Mouse (Mus musculus) limb, embryonic 13.5 days (tissue): ENCODE data around the gene Nhp2. TPM values are rescaled to one million over a fixed set of nuclear protein-coding genes. Genes with fewer than 3 reads are reported as not detected.
"Not testable (repeated sequence)": the region's sequence is repeated elsewhere in the genome, so short reads cannot be mapped to it uniquely, and the experiment has no call there.

Experiments used
- ATAC-seq: fragments of 200-750 bp; cut with Nextera tagmentation; 2 replicates; pipeline ENCODE4 v1.8.0; 2017; ENCODE audit warnings: low read depth, moderate number of reproducible peaks, moderate TSS enrichment; ENCODE audit not compliant: low FRiP score
- H3K27ac ChIP-seq: fragments of 300-500 bp; sonication (generic); 2 replicates; pipeline ENCODE4 v1.5.1; 2015; ENCODE audit warnings: inconsistent platforms, mild to moderate bottlenecking, moderate library complexity
- H3K27me3 ChIP-seq: fragments of 300-500 bp; sonication (generic); 2 replicates; pipeline ENCODE4 v1.6.1; 2015; ENCODE audit warnings: mild to moderate bottlenecking, inconsistent platforms
- H3K36me3 ChIP-seq: fragments of 300-500 bp; sonication (generic); 2 replicates; pipeline ENCODE4 v1.6.1; 2015; ENCODE audit warnings: inconsistent platforms, mild to moderate bottlenecking, moderate library complexity
- H3K4me1 ChIP-seq: fragments of 300-500 bp; sonication (generic); 2 replicates; pipeline ENCODE4 v1.6.1; 2015; ENCODE audit warnings: inconsistent platforms
- H3K4me2 ChIP-seq: fragments of 300-500 bp; sonication (generic); replicated peaks from 2 replicates; pipeline ENCODE4 v1.6.1; 2015; ENCODE audit warnings: inconsistent platforms, mild to moderate bottlenecking, moderate library complexity
- H3K4me3 ChIP-seq: fragments of 300-500 bp; sonication (generic); 2 replicates; pipeline ENCODE4 v1.5.1; 2015; ENCODE audit warnings: moderate library complexity, mild to moderate bottlenecking, inconsistent platforms
- H3K9ac ChIP-seq: fragments of 300-500 bp; sonication (generic); 2 replicates; pipeline ENCODE4 v1.6.1; 2015; ENCODE audit warnings: mild to moderate bottlenecking, inconsistent platforms
- H3K9me3 ChIP-seq: fragments of 300-500 bp; sonication (generic); 2 replicates; pipeline ENCODE4 v1.6.1; 2016; ENCODE audit warnings: inconsistent platforms
- WGBS: fragments of 180-500 bp; shearing (Covaris S2); methylation state at CpG from one replicate; pipeline ENCODE4 v1.1.7; 2015; 5-methylcytosine and 5-hydroxymethylcytosine counted together
- polyA plus RNA-seq: library from polyadenylated mRNA; unstranded; fragments of >200 nt; fragmentation: Nextera tagmentation; extraction: Ambion mirVana; gene quantifications from 2 replicates; pipeline ENCODE4 v1.2.1, GENCODE M21; 2015

Nhp2 gene
- polyA plus RNA-seq, 1 experiment from 2014 or later, result 129 TPM

DNA sequence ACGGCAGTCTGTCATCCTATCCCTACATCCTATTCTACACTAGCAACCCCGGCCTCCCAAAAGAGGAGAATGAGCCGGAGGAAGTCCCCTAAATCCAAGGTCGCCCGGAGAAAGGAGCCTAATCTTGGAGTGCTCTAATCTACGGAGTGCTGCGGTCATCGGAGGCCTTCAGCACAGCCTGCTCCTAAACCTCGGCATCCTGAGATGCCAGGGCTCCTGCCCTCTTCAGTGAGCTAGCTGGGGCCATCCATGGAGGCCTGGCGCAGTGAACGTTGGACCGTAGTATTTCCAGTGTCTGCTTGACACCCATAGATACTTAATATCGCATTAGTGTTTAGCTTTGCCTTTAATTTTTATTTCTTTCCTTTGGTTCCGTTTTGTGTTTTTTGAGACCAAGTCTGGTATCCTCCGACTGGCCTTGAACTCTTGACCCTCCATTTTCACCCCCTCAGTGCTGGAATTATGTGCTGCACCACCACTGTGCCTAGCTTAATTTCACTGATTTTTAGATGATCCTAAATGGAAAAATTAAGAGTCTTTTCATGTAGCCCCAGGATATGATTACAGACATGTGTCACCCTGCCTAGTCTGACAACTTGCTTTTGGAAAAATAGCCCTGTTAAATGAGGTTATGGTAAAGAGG lies 12.3 kb upstream of the Nhp2 start:
- Histone ChIP-seq H3K4me1 (peaks cover 37% of the 10 kb centered on the region), H3K9ac (peak overlapping the region; percentile 100), H3K4me3 (peak overlapping the region; percentile 95), H3K9me3 (no peaks in the 10 kb centered on the region), H3K4me2 (peak overlapping the region; percentile 93), H3K27me3 (no peaks in the 10 kb centered on the region), H3K27ac (peak overlapping the region; percentile 94), H3K36me3 (peaks cover 35% of the 10 kb centered on the region)
- peak; percentile 37; the same call in 1 of the 2 replicates for ATAC-seq
- WGBS, result 7% methylated on average over 15 of the region's 15 CpGs

DNA sequence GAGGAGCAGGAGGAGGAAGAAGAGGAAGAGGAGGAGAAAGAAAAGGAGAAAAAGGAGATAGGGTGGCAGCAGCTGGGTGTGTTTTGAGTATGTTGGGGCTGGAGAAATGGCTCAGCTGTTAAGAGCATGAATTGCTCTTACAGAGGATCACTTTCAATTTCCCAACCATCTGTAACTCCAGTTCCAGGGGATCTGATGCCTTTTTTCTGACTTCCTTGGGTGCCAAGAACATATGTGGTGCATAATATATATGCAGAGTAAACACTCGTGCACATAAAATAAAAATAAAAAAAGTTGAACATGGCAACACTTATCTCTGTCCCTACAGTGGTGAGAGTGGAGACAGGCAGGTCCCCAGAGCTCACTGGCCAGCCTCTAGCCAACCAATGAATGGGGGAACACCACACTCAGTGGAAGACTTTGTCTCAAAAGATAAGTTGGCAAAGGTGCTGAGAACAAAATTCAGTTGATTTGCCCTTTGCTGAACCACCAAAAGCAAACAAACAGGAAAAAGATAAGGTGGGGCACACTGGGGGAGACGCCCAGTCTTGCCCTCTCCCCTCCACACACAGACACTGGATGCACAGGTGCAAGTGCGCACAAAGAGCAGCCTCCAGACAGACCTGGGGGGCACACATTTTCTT lies 10.1 kb upstream of the Nhp2 start:
- Histone ChIP-seq H3K4me3 (no peak overlapping the region), H3K4me2 (no peak overlapping the region), H3K27me3 (no peaks in the 10 kb centered on the region), H3K9me3 (no peaks in the 10 kb centered on the region), H3K36me3 (peaks cover 14% of the 10 kb centered on the region), H3K27ac (no peak overlapping the region), H3K9ac (no peak overlapping the region), H3K4me1 (peaks cover 17% of the 10 kb centered on the region)
- 86% methylated on average over 3 of the region's 3 CpGs for WGBS
- ATAC-seq, result no peak

GRCm38 (mm10) chr11:51609940-51610339 lies 9.6 kb upstream of the Nhp2 start:
- not testable (repeated sequence) for ATAC-seq, H3K9me3 ChIP-seq, H3K4me2 ChIP-seq, H3K27me3 ChIP-seq, H3K27ac ChIP-seq, H3K4me3 ChIP-seq, H3K36me3 ChIP-seq, H3K9ac ChIP-seq
- H3K4me1 ChIP-seq, result peaks cover 13% of the 10 kb centered on the region
- WGBS, result 85% methylated on average over 5 of the region's 5 CpGs

DNA sequence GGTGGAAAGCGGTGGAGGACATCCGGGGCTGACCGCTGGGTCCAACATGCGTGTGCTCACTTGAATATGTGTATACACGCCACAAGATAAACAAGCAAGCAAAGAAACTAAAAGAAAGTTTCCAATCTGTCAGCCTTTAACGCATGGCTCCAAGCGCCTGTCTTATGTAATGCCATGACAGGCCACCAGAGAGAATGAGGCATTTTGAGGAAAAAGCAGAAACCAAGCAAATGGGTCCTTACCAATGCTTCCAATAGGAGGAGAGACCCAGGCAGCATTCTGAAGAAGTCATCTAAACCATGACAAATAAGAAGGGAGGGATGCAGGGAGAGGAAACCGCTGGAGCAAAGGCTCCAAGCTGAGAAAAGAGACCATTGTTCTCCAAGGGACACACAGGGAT lies 5.3 kb upstream of the Nhp2 start:
- no peak overlapping the region for H3K27ac ChIP-seq
- H3K9me3 ChIP-seq, result no peaks in the 10 kb centered on the region
- H3K27me3 ChIP-seq, result no peaks in the 10 kb centered on the region
- 83% methylated on average over 8 of the region's 8 CpGs for WGBS
- H3K36me3 ChIP-seq, result no peaks in the 10 kb centered on the region
- no peak overlapping the region for H3K4me3 ChIP-seq
- H3K4me2 ChIP-seq, result no peak overlapping the region
- ATAC-seq, result no peak
- peaks cover 14% of the 10 kb centered on the region for H3K4me1 ChIP-seq
- H3K9ac ChIP-seq, result 0 out of 2 replicates have a peak overlapping the region, but pooled peaks have one; percentile 1

- ATAC-seq, result no peak
- Histone ChIP-seq H3K9ac (peak overlapping the region; percentile 76), H3K9me3 (no peaks in the 10 kb centered on the region), H3K27me3 (no peaks in the 10 kb centered on the region), H3K4me1 (peaks cover 16% of the 10 kb centered on the region), H3K4me2 (peak overlapping the region; percentile 76), H3K36me3 (no peaks in the 10 kb centered on the region), H3K4me3 (peak overlapping the region; percentile 46), H3K27ac (peak overlapping the region; percentile 83; the same call in 1 of the 2 replicates)
- 34% methylated on average over 7 of the region's 7 CpGs for WGBS
Measured at GRCm38 (mm10) chr11:51615129-51615528, 4.4 kb upstream of the Nhp2 start.

- H3K27me3 ChIP-seq, result no peaks in the 10 kb centered on the region
- peak overlapping the region; percentile 76 for H3K9ac ChIP-seq
- 5% methylated on average over 14 of the region's 14 CpGs for WGBS
- no peaks in the 10 kb centered on the region for H3K36me3 ChIP-seq
- H3K4me3 ChIP-seq, result peak overlapping the region; percentile 46
- no peaks in the 10 kb centered on the region for H3K9me3 ChIP-seq
- H3K4me2 ChIP-seq, result peak overlapping the region; percentile 76
- peaks cover 20% of the 10 kb centered on the region for H3K4me1 ChIP-seq
- H3K27ac ChIP-seq, result peak overlapping the region; percentile 83
- ATAC-seq, result peak; percentile 57
Measured at GRCm38 (mm10) chr11:51615601-51616000, 3.9 kb upstream of the Nhp2 start.

GRCm38 (mm10) chr11:51616113-51616512 lies 3.4 kb upstream of the Nhp2 start:
- WGBS, result 88% methylated on average over 7 of the region's 7 CpGs
- Histone ChIP-seq H3K4me2 (peak overlapping the region; percentile 76), H3K4me3 (peak overlapping the region; percentile 46), H3K27ac (0 out of 2 replicates have a peak overlapping the region, but pooled peaks have one; percentile 83), H3K4me1 (peaks cover 26% of the 10 kb centered on the region)
- not testable (repeated sequence) for H3K36me3 ChIP-seq, H3K9ac ChIP-seq, H3K27me3 ChIP-seq, H3K9me3 ChIP-seq, ATAC-seq

GRCm38 (mm10) chr11:51617693-51618092 lies 1.8 kb upstream of the Nhp2 start:
- no peak for ATAC-seq
- H3K4me3 ChIP-seq, result no peak overlapping the region
- H3K9me3 ChIP-seq, result no peaks in the 10 kb centered on the region
- 6% methylated on average over 4 of the region's 4 CpGs for WGBS
- H3K36me3 ChIP-seq, result peaks cover 13% of the 10 kb centered on the region
- no peaks in the 10 kb centered on the region for H3K27me3 ChIP-seq
- H3K4me2 ChIP-seq, result no peak overlapping the region
- H3K9ac ChIP-seq, result no peak overlapping the region
- H3K4me1 ChIP-seq, result peaks cover 31% of the 10 kb centered on the region
- H3K27ac ChIP-seq, result no peak overlapping the region

DNA sequence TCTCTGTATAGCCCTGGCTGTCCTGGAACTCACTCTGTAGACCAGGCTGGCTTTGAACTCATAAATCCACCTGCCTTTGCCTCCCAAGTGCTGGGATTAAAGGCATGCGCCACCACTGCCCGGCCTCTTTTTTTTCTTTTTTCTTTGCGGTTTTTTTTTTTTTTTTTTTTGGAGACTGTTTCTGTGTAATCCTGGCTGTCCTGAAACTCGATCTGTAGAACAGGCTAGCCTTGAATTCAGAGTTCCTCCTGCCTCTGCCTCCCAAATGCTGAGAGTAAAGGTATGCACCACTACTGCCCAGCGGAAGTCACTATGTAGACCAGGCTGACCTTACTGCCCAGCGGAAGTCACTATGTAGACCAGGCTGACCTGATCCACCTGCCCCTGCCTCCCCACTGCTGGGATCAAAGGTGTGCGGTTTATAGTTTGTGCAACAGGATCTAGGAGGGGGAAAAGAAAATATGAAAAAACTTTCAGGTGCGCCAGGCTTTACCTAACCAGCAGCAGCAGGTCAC lies 584 bp upstream of the Nhp2 start:
- 45% methylated on average over 8 of the region's 8 CpGs for WGBS
- Histone ChIP-seq H3K9me3 (no peaks in the 10 kb centered on the region), H3K36me3 (peaks cover 26% of the 10 kb centered on the region), H3K4me1 (peaks cover 31% of the 10 kb centered on the region), H3K9ac (no peak overlapping the region), H3K4me2 (peak overlapping the region; percentile 88), H3K27me3 (no peaks in the 10 kb centered on the region), H3K27ac (no peak overlapping the region), H3K4me3 (peak overlapping the region; percentile 85)
- peak; percentile 44; the same call in 1 of the 2 replicates for ATAC-seq

- peak overlapping the region; percentile 85 for H3K4me3 ChIP-seq
- H3K36me3 ChIP-seq, result peaks cover 37% of the 10 kb centered on the region
- H3K4me1 ChIP-seq, result peaks cover 27% of the 10 kb centered on the region
- no peak overlapping the region for H3K27ac ChIP-seq
- no peaks in the 10 kb centered on the region for H3K27me3 ChIP-seq
- ATAC-seq, result no peak
- H3K9me3 ChIP-seq, result no peaks in the 10 kb centered on the region
- H3K9ac ChIP-seq, result peak overlapping the region; percentile 83
- H3K4me2 ChIP-seq, result peak overlapping the region; percentile 88
- 2% methylated on average over 11 of the region's 11 CpGs for WGBS
Measured at GRCm38 (mm10) chr11:51620084-51620483, 549 bp downstream of the Nhp2 start.

GRCm38 (mm10) chr11:51621776-51622175 lies 2.2 kb downstream of the Nhp2 start:
- Histone ChIP-seq H3K27ac (no peak overlapping the region), H3K4me1 (peaks cover 18% of the 10 kb centered on the region), H3K36me3 (peaks cover 52% of the 10 kb centered on the region), H3K9ac (no peak overlapping the region), H3K9me3 (no peaks in the 10 kb centered on the region), H3K4me3 (no peak overlapping the region), H3K27me3 (no peaks in the 10 kb centered on the region), H3K4me2 (no peak overlapping the region; the same call in 1 of the 2 replicates)
- no peak for ATAC-seq
- WGBS, result 100% methylated on average over 2 of the region's 2 CpGs

- H3K4me1 ChIP-seq, result peaks cover 18% of the 10 kb centered on the region
- ATAC-seq, result no peak
- peaks cover 65% of the 10 kb centered on the region for H3K36me3 ChIP-seq
- no peak overlapping the region for H3K27ac ChIP-seq
- 81% methylated on average over 7 of the region's 7 CpGs for WGBS
- H3K4me2 ChIP-seq, result no peak overlapping the region
- no peaks in the 10 kb centered on the region for H3K9me3 ChIP-seq
- H3K9ac ChIP-seq, result no peak overlapping the region
- no peaks in the 10 kb centered on the region for H3K27me3 ChIP-seq
- H3K4me3 ChIP-seq, result no peak overlapping the region
Measured at GRCm38 (mm10) chr11:51622971-51623491, 3.5 kb downstream of the Nhp2 start.
